In genomic region chr11:95336568-95337128, GRCm38 (mm10) we compare ENCODE assay signal across 1 mouse cellular context.
TF ChIP-seq lines count a peak whose summit lies in the region.

TSS of gene Fam117a (plus strand) at chr11:95337018.

TF ChIP-seq in CH12.LX, 34 proteins besides CTCF, POLR2A, EP300 and RAD21:
- TF ChIP-seq MAZ (IDR thresholded peaks at IDR 0.05; ENCODE audit: low read depth, low read length) (peak; percentile 81; the same call in 1 of the 2 replicates), MAX (IDR thresholded peaks at IDR 0.05; ENCODE audit: low read length) (peak; percentile 85), NELFE (IDR thresholded peaks at IDR 0.05; ENCODE audit: low read depth, low read length) (no peak), MYC (IDR thresholded peaks at IDR 0.05; ENCODE audit: low read depth, low read length) (peak; percentile 45; the same call in 1 of the 2 replicates), HCFC1 (IDR thresholded peaks at IDR 0.05; ENCODE audit: low read depth, low read length) (peak; percentile 48), TCF12 (IDR thresholded peaks at IDR 0.05; ENCODE audit: low read depth, low read length) (0 out of 2 replicates have a peak, but pooled peaks have one; percentile 25), ZC3H11A (IDR thresholded peaks at IDR 0.05; ENCODE audit: low read depth, low read length) (no peak), SMC3 (IDR thresholded peaks at IDR 0.05; ENCODE audit: low read depth, low read length) (no peak), ZNF384 (IDR thresholded peaks at IDR 0.05; ENCODE audit: low read depth, low read length) (peak; percentile 98), SIN3A (IDR thresholded peaks at IDR 0.05; ENCODE audit: low read length) (0 out of 2 replicates have a peak, but pooled peaks have one; percentile 42), CHD2 (IDR thresholded peaks at IDR 0.05; ENCODE audit: low read length) (peak; percentile 91), USF1 (IDR thresholded peaks at IDR 0.05; ENCODE audit: low read depth, low read length) (peak; percentile 73), BHLHE40 (IDR thresholded peaks at IDR 0.05; ENCODE audit: low read depth, low read length) (no peak; the same call in 1 of the 2 replicates), TBP (conservative IDR thresholded peaks at IDR 0.05; ENCODE audit: low read depth, low read length) (0 out of 2 replicates have a peak, but pooled peaks have one; percentile 50), ZMIZ1 (IDR thresholded peaks at IDR 0.05; ENCODE audit: low read depth, low read length) (0 out of 2 replicates have a peak, but pooled peaks have one; percentile 39), USF2 (conservative IDR thresholded peaks at IDR 0.05; ENCODE audit: low read depth, low read length) (peak; percentile 60), MXI1 (IDR thresholded peaks at IDR 0.05; ENCODE audit: low read depth, low read length) (peak; percentile 60; the same call in 1 of the 2 replicates)
